Comparison of ENCODE assay signal across 15 mouse cellular contexts in genomic region chr2:70201796-70202555, GRCm38 (mm10).
DNase-seq lines count a peak whose midpoint lies in the region; ATAC-seq lines count a peak whose summit lies in the region.
"Had no signal": no experiment of that assay in that cellular context is flagged by ENCODE, and none has a peak within 500 bp of the region (broad histone marks: within the 10 kb centered on the region; RNA-seq: fewer than 3 reads in every experiment).

No protein-coding gene starts in this region.

- H3K4me2 ChIP-seq in hindbrain, embryonic 11.5 days (replicated peaks; ENCODE audit: low read depth, low read length) = peak overlapping the region; percentile 14; the same call in 1 of the 2 replicates
- peak overlapping the region; percentile 31 for H3K4me2 ChIP-seq in forebrain, embryonic 15.5 days (replicated peaks)
- peak overlapping the region; percentile 43 for H3K4me2 ChIP-seq in midbrain, embryonic 12.5 days (replicated peaks)
- H3K4me2 ChIP-seq: embryonic facial prominence, embryonic 15.5 days; liver, embryonic 12.5 days had no signal

- no peak overlapping the region for H3K4me3 ChIP-seq in hindbrain, embryonic 11.5 days (ENCODE audit: low read depth, low read length)
- H3K4me3 ChIP-seq in hindbrain, embryonic 10.5 days = no peak overlapping the region
- H3K4me3 ChIP-seq in forebrain, embryonic 15.5 days = no peak overlapping the region
- H3K4me3 ChIP-seq in midbrain, embryonic 12.5 days = no peak overlapping the region
- H3K4me3 ChIP-seq: embryonic facial prominence, embryonic 15.5 days; layer of hippocampus, adult 2 months; liver, embryonic 12.5 days had no signal

- H3K27me3 ChIP-seq in hindbrain, embryonic 11.5 days (ENCODE audit: control insufficient read depth, insufficient read depth, low read length) = no peaks in the 10 kb centered on the region
- H3K27me3 ChIP-seq in hindbrain, embryonic 10.5 days (ENCODE audit: insufficient read depth, poor library complexity, severe bottlenecking) = peaks cover 6% of the 10 kb centered on the region; the same call in 1 of the 2 replicates
- H3K27me3 ChIP-seq in forebrain, embryonic 15.5 days = no peaks in the 10 kb centered on the region
- peaks cover 24% of the 10 kb centered on the region for H3K27me3 ChIP-seq in midbrain, embryonic 12.5 days

- ATAC-seq in hindbrain, embryonic 11.5 days (ENCODE audit: low FRiP score) = peak; percentile 75
- peak; percentile 91 for ATAC-seq in forebrain, embryonic 15.5 days (replicated peaks)
- ATAC-seq in midbrain, embryonic 12.5 days (ENCODE audit: low FRiP score, low read depth) = peak; percentile 89
- ATAC-seq: liver, embryonic 12.5 days had no signal

- peak; percentile 25 for DNase-seq in hindbrain, embryonic 11.5 days (ENCODE audit: low spot score)
- DNase-seq in hindbrain, embryonic 10.5 days (ENCODE audit: low spot score) = no peak
- peak; percentile 73 for DNase-seq in retina, embryonic 14.5 days (ENCODE audit: low spot score)
- DNase-seq in kidney, adult 18-20 months = no peak
- DNase-seq in layer of hippocampus, postnatal 10 days (ENCODE audit: low spot score in 2 of 2) = no peak
- DNase-seq in cerebellum, adult 18-20 months = no peak
- DNase-seq: cerebellum, adult 11-12 months; heart, adult 18-20 months; kidney, adult 8-10 months; lung, postnatal 10 days had no signal

- no peaks in the 10 kb centered on the region; the same call in 1 of the 2 replicates for H3K4me1 ChIP-seq in hindbrain, embryonic 11.5 days (replicated peaks; ENCODE audit: control insufficient read depth, insufficient read depth, low read length)
- H3K4me1 ChIP-seq in hindbrain, embryonic 10.5 days (replicated peaks) = peaks cover 18% of the 10 kb centered on the region
- H3K4me1 ChIP-seq in forebrain, embryonic 15.5 days = peaks cover 34% of the 10 kb centered on the region
- H3K4me1 ChIP-seq in midbrain, embryonic 12.5 days = peaks cover 30% of the 10 kb centered on the region
- H3K4me1 ChIP-seq: liver, embryonic 12.5 days had no signal

- H3K9me3 ChIP-seq in hindbrain, embryonic 11.5 days (ENCODE audit: control insufficient read depth, low read length) = no peaks in the 10 kb centered on the region
- H3K9me3 ChIP-seq in hindbrain, embryonic 10.5 days = no peaks in the 10 kb centered on the region
- no peaks in the 10 kb centered on the region for H3K9me3 ChIP-seq in forebrain, embryonic 15.5 days
- H3K9me3 ChIP-seq in midbrain, embryonic 12.5 days = no peaks in the 10 kb centered on the region
- H3K9me3 ChIP-seq: embryonic facial prominence, embryonic 15.5 days; liver, embryonic 12.5 days had no signal

- peak overlapping the region; percentile 71; the same call in 1 of the 2 replicates for H3K27ac ChIP-seq in hindbrain, embryonic 11.5 days (ENCODE audit: low read depth, low read length)
- no peak overlapping the region for H3K27ac ChIP-seq in hindbrain, embryonic 10.5 days
- peak overlapping the region; percentile 91 for H3K27ac ChIP-seq in forebrain, embryonic 15.5 days (replicated peaks)
- peak overlapping the region; percentile 88 for H3K27ac ChIP-seq in midbrain, embryonic 12.5 days (replicated peaks)
- H3K27ac ChIP-seq: embryonic facial prominence, embryonic 15.5 days; layer of hippocampus, adult 2 months; liver, embryonic 12.5 days had no signal

- no peaks in the 10 kb centered on the region for H3K36me3 ChIP-seq in hindbrain, embryonic 11.5 days (ENCODE audit: control insufficient read depth, insufficient read depth, low read length)
- no peaks in the 10 kb centered on the region for H3K36me3 ChIP-seq in hindbrain, embryonic 10.5 days
- no peaks in the 10 kb centered on the region for H3K36me3 ChIP-seq in forebrain, embryonic 15.5 days
- H3K36me3 ChIP-seq in midbrain, embryonic 12.5 days = no peaks in the 10 kb centered on the region
- H3K36me3 ChIP-seq: embryonic facial prominence, embryonic 15.5 days; liver, embryonic 12.5 days had no signal

- 0 out of 2 replicates have a peak overlapping the region, but pooled peaks have one; percentile 2 for H3K9ac ChIP-seq in hindbrain, embryonic 11.5 days (ENCODE audit: low read depth, low read length)
- H3K9ac ChIP-seq in forebrain, embryonic 15.5 days (replicated peaks) = no peak overlapping the region
- H3K9ac ChIP-seq in midbrain, embryonic 12.5 days (replicated peaks) = no peak overlapping the region
- H3K9ac ChIP-seq: embryonic facial prominence, embryonic 15.5 days; liver, embryonic 12.5 days had no signal

- 33% methylated on average over 11 of the region's 11 CpGs for WGBS in hindbrain, embryonic 11.5 days
- 32% methylated on average over 11 of the region's 11 CpGs for WGBS in hindbrain, embryonic 10.5 days
- WGBS in forebrain, embryonic 15.5 days = 10% methylated on average over 11 of the region's 11 CpGs
- WGBS in midbrain, embryonic 12.5 days = 18% methylated on average over 11 of the region's 11 CpGs

Comparison
In these comparisons a context has a peak if more than half of its experiments do, and no peak if none do; other contexts are left out.
1. DNase-seq: peak in hindbrain, embryonic 11.5 days (single experiment) and retina, embryonic 14.5 days (single experiment); none in hindbrain, embryonic 10.5 days (single experiment), kidney, adult 18-20 months (single experiment), layer of hippocampus, postnatal 10 days (0 of 2) and cerebellum, adult 18-20 months (0 of 2).
2. Peak in every context shown above with its lines, with median percentiles within 50 percentile points of each other: ATAC-seq and H3K4me2 ChIP-seq.